In genomic region chr13:92053001-92053400, GRCm38 (mm10) we compare ENCODE assay signal across 19 mouse cellular contexts.
"Had no signal": no experiment of that assay in that cellular context is flagged by ENCODE, and none has a peak within 500 bp of the region (broad histone marks: within the 10 kb centered on the region; RNA-seq: fewer than 3 reads in every experiment).

No protein-coding gene starts in this region.

- ATAC-seq: intestine, embryonic 16.5 days; liver, postnatal 0 days; midbrain, embryonic 13.5 days; midbrain, embryonic 16.5 days had no signal

- H3K9me3 ChIP-seq: limb, embryonic 15.5 days; midbrain, embryonic 13.5 days had no signal

- H3K9ac ChIP-seq: limb, embryonic 12.5 days; limb, embryonic 15.5 days; liver, embryonic 14.5 days; liver, postnatal 0 days; midbrain, embryonic 13.5 days had no signal

- H3K4me1 ChIP-seq: limb, embryonic 12.5 days; limb, embryonic 15.5 days; midbrain, embryonic 13.5 days had no signal

- H3K27me3 ChIP-seq: limb, embryonic 12.5 days; limb, embryonic 15.5 days; midbrain, embryonic 13.5 days had no signal

- H3K4me2 ChIP-seq: limb, embryonic 12.5 days; limb, embryonic 15.5 days; liver, embryonic 11.5 days; midbrain, embryonic 13.5 days had no signal

- H3K4me3 ChIP-seq: layer of hippocampus, adult 2 months; limb, embryonic 12.5 days; limb, embryonic 15.5 days; midbrain, embryonic 13.5 days had no signal

- H3K36me3 ChIP-seq: limb, embryonic 12.5 days; limb, embryonic 15.5 days; midbrain, embryonic 13.5 days had no signal

- DNase-seq: kidney, adult 18-20 months; kidney, adult 9 months; kidney, postnatal 14 days; kidney, postnatal 4 days; layer of hippocampus, adult 9-11 months; left cerebral cortex, postnatal 4 days; liver, postnatal 0 days; thymus, adult 2 months; thymus, postnatal 14 days; thymus, postnatal 4 days had no signal

- H3K27ac ChIP-seq: layer of hippocampus, adult 2 months; limb, embryonic 12.5 days; limb, embryonic 15.5 days; liver, embryonic 14.5 days; midbrain, embryonic 13.5 days; stomach, postnatal 0 days had no signal
